Mouse (Mus musculus) E14TG2a.4 (cell line): ENCODE data around the gene Tma16.

ENCODE experiments used
- CTCF ChIP-seq: conservative IDR thresholded peaks from 2 replicates; pipeline ENCODE4 v1.5.1; 2014; ENCODE audit warnings: low read length
- NANOG ChIP-seq: IDR thresholded peaks from 2 replicates; pipeline ENCODE4 v1.6.1; 2014; ENCODE audit warnings: borderline replicate concordance, low read length, mixed read lengths
- POU5F1 ChIP-seq: IDR thresholded peaks from 2 replicates; pipeline ENCODE4 v1.6.1; 2014; ENCODE audit warnings: low read length, borderline replicate concordance

- TF ChIP-seq CTCF (no peak), POU5F1 (no peak), NANOG (no peak)
Observed at GRCm38 (mm10) chr8:66430639-66431038, 55.7 kb downstream of the Tma16 start.
